22 mouse cellular contexts compared by ENCODE assay signal in the genomic region with DNA sequence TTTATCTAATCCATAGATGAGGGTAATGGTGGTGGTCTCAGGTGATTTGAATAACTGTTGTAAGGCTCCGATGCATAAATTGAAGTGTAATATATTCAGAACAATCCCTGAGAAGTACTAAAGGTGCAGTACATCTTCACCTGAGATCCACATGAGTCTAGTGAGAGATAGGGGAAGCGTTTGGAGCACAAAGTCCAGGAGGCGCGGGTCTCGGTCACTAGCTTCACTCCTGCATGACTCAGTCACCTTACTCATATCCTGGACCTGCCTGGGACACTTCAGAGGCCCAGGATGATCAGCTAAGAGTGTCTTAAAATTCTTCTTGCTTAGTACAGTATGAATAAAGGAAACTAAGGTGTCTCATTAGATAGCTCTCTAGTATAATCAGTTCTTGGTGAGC.
DNase-seq lines count a peak whose midpoint lies in the region; ATAC-seq and TF ChIP-seq lines count a peak whose summit lies in the region.
"Had no signal": no experiment of that assay in that cellular context is flagged by ENCODE, and none has a peak within 500 bp of the region (broad histone marks: within the 10 kb centered on the region; RNA-seq: fewer than 3 reads in every experiment).

No protein-coding gene starts in this region.

- whole genome bisulfite sequencing in heart, embryonic 10.5 days, result 96% methylated on average over 5 of the region's 5 CpGs
- 79% methylated on average over 5 of the region's 5 CpGs for WGBS in intestine, embryonic 15.5 days
- 77% methylated on average over 5 of the region's 5 CpGs for WGBS in intestine, embryonic 16.5 days
- 67% methylated on average over 5 of the region's 5 CpGs for WGBS in intestine, postnatal 0 days

- H3K36me3 ChIP-seq in heart, embryonic 10.5 days, result peaks cover 5% of the 10 kb centered on the region; the same call in 1 of the 2 replicates
- H3K36me3 ChIP-seq in intestine, embryonic 15.5 days, result no peaks in the 10 kb centered on the region
- H3K36me3 ChIP-seq in intestine, embryonic 16.5 days (ENCODE audit: control insufficient read depth, insufficient read depth, low read length), result no peaks in the 10 kb centered on the region
- no peaks in the 10 kb centered on the region for H3K36me3 ChIP-seq in intestine, postnatal 0 days (ENCODE audit: control insufficient read depth, insufficient read depth)
- H3K36me3 ChIP-seq: G1E had no signal

- no peaks in the 10 kb centered on the region for H3K27me3 ChIP-seq in heart, embryonic 10.5 days (ENCODE audit: insufficient read depth, poor library complexity, severe bottlenecking)
- no peaks in the 10 kb centered on the region for H3K27me3 ChIP-seq in intestine, embryonic 15.5 days (replicated peaks)
- H3K27me3 ChIP-seq in intestine, embryonic 16.5 days (replicated peaks; ENCODE audit: control insufficient read depth, insufficient read depth, low read length), result no peaks in the 10 kb centered on the region
- H3K27me3 ChIP-seq in intestine, postnatal 0 days (replicated peaks; ENCODE audit: control insufficient read depth, insufficient read depth, low read length), result no peaks in the 10 kb centered on the region
- H3K27me3 ChIP-seq: CH12.LX, Patski had no signal

- H3K4me3 ChIP-seq in heart, embryonic 10.5 days, result no peak overlapping the region
- no peak overlapping the region for H3K4me3 ChIP-seq in intestine, embryonic 15.5 days (replicated peaks)
- H3K4me3 ChIP-seq in intestine, embryonic 16.5 days (ENCODE audit: low read length), result no peak overlapping the region
- no peak overlapping the region for H3K4me3 ChIP-seq in intestine, postnatal 0 days (ENCODE audit: low read depth, low read length)

- no peaks in the 10 kb centered on the region for H3K9me3 ChIP-seq in heart, embryonic 10.5 days
- H3K9me3 ChIP-seq in intestine, embryonic 15.5 days, result no peaks in the 10 kb centered on the region
- H3K9me3 ChIP-seq in intestine, embryonic 16.5 days (ENCODE audit: control insufficient read depth, low read length), result no peaks in the 10 kb centered on the region
- H3K9me3 ChIP-seq in intestine, postnatal 0 days (ENCODE audit: control insufficient read depth), result no peaks in the 10 kb centered on the region
- H3K9me3 ChIP-seq: G1E had no signal

- no peak overlapping the region for H3K27ac ChIP-seq in heart, embryonic 10.5 days
- H3K27ac ChIP-seq in intestine, embryonic 15.5 days, result no peak overlapping the region
- H3K27ac ChIP-seq in intestine, embryonic 16.5 days (ENCODE audit: low read length), result no peak overlapping the region
- H3K27ac ChIP-seq in intestine, postnatal 0 days (ENCODE audit: low read depth, low read length), result no peak overlapping the region

- peak; percentile 55 for DNase-seq in heart, adult 11 months
- DNase-seq in heart, embryonic 10.5 days (ENCODE audit: low spot score), result no peak
- no peak for DNase-seq in ovary, postnatal 10 days (ENCODE audit: low spot score)
- no peak for DNase-seq in layer of hippocampus, adult 9-11 months
- DNase-seq in B cell, adult 2 months, result no peak
- DNase-seq: adrenal gland, adult 2 months; adrenal gland, adult 8-10 months; adrenal gland, postnatal 10 days; adrenal gland, postnatal 14 days; adrenal gland, postnatal 25 days; adrenal gland, postnatal 36 days; cerebellum, adult 11 months; cerebellum, adult 11-12 months; cerebellum, adult 18-20 months had no signal

- no peak overlapping the region for H3K4me2 ChIP-seq in intestine, embryonic 15.5 days (replicated peaks)
- H3K4me2 ChIP-seq in intestine, embryonic 16.5 days (ENCODE audit: low read depth, low read length), result no peak overlapping the region
- H3K4me2 ChIP-seq in intestine, postnatal 0 days (replicated peaks; ENCODE audit: low read depth), result no peak overlapping the region

- TF ChIP-seq CTCF in intestine, postnatal 0 days (IDR thresholded peaks at IDR 0.05; ENCODE audit: low read depth), result no peak

- no peaks in the 10 kb centered on the region for H3K4me1 ChIP-seq in heart, embryonic 10.5 days
- no peaks in the 10 kb centered on the region for H3K4me1 ChIP-seq in intestine, embryonic 15.5 days (replicated peaks)
- H3K4me1 ChIP-seq in intestine, embryonic 16.5 days (ENCODE audit: control insufficient read depth, insufficient read depth, low read length), result no peaks in the 10 kb centered on the region
- H3K4me1 ChIP-seq in intestine, postnatal 0 days (replicated peaks; ENCODE audit: control insufficient read depth, insufficient read depth, low read length), result no peaks in the 10 kb centered on the region

- H3K9ac ChIP-seq in intestine, embryonic 15.5 days, result no peak overlapping the region
- no peak overlapping the region for H3K9ac ChIP-seq in intestine, embryonic 16.5 days (ENCODE audit: low read depth, low read length)
- H3K9ac ChIP-seq in intestine, postnatal 0 days (ENCODE audit: low read depth, low read length), result no peak overlapping the region

- 0 out of 2 replicates have a peak, but pooled peaks have one; percentile 53 for ATAC-seq in intestine, embryonic 15.5 days
- peak; percentile 46; the same call in 1 of the 2 replicates for ATAC-seq in intestine, embryonic 16.5 days
- peak; percentile 78 for ATAC-seq in intestine, postnatal 0 days
- ATAC-seq: activated CD4-positive, CD25-positive, alpha-beta regulatory T cell, adult 4 months; CD4-positive, CD25-positive, alpha-beta regulatory T cell, adult 4 months; Patski had no signal
